Mouse (Mus musculus) T-helper 2 cell (primary cell): ENCODE measurements around the gene Exd2.

Source experiments
- in situ Hi-C: fragments of 300-600 bp; cut with MboI, MseI; formaldehyde crosslinking; loops from one replicate; pipeline ENCODE4 v1.15.1; 2025; ENCODE audit warnings: high pct_unique_total_duplicates

Gene Exd2

DNA sequence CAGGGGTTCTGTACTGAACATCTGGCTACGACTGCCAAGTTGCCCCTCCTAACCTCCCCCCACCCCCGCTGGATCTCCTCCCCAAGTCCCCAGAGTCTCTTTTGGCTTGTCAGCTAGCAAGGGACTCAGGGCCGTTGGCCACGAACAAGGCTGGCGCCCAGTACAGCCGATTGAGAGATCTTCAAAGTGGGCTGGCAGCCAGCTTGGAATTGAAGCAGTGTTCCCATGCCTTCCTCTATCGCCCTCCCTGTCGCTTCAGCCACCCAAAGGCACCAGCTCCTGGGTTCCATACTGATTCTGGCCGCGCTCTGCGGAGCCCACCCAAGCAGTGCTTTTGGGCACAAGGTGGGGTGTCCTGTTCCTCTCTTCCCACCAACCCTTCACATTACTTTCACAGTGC lies 86.8 kb downstream of the Exd2 start:
- in situ Hi-C loops: no loop called here
